ENCODE assay signal across 9 mouse cellular contexts in genomic region chr16:92497851-92498588, GRCm38 (mm10). TPM values are rescaled to one million over a fixed set of nuclear protein-coding genes. Genes with fewer than 3 reads are reported as not detected.
DNase-seq lines count a peak whose midpoint lies in the region; ATAC-seq and TF ChIP-seq lines count a peak whose summit lies in the region.
"Had no signal": no experiment of that assay in that cellular context is flagged by ENCODE, and none has a peak within 500 bp of the region (broad histone marks: within the 10 kb centered on the region; RNA-seq: fewer than 3 reads in every experiment).

No protein-coding gene starts in this region.

- H3K4me2 ChIP-seq in kidney, embryonic 14.5 days (replicated peaks; ENCODE audit: low read depth, low read length), result peak overlapping the region; percentile 87
- peak overlapping the region; percentile 87 for H3K4me2 ChIP-seq in embryonic facial prominence, embryonic 11.5 days (ENCODE audit: low read depth, low read length)
- peak overlapping the region; percentile 82 for H3K4me2 ChIP-seq in intestine, embryonic 16.5 days (ENCODE audit: low read depth, low read length)
- H3K4me2 ChIP-seq in midbrain, postnatal 0 days (ENCODE audit: low read depth, low read length, poor library complexity, severe bottlenecking), result peak overlapping the region; percentile 91

- peak overlapping the region; percentile 48; the same call in 1 of the 2 replicates for H3K9ac ChIP-seq in kidney, embryonic 14.5 days (ENCODE audit: low read depth, low read length)
- H3K9ac ChIP-seq in embryonic facial prominence, embryonic 11.5 days (replicated peaks; ENCODE audit: low read length), result peak overlapping the region; percentile 40
- H3K9ac ChIP-seq in intestine, embryonic 16.5 days (ENCODE audit: low read depth, low read length), result peak overlapping the region; percentile 83
- peak overlapping the region; percentile 54 for H3K9ac ChIP-seq in midbrain, postnatal 0 days (replicated peaks; ENCODE audit: low read length, poor library complexity, severe bottlenecking)

- no peak overlapping the region for H3K27ac ChIP-seq in kidney, embryonic 14.5 days (ENCODE audit: low read depth, low read length)
- no peak overlapping the region for H3K27ac ChIP-seq in embryonic facial prominence, embryonic 11.5 days (replicated peaks; ENCODE audit: low read depth, low read length)
- peak overlapping the region; percentile 80 for H3K27ac ChIP-seq in intestine, embryonic 16.5 days (ENCODE audit: low read length)
- no peak overlapping the region for H3K27ac ChIP-seq in midbrain, postnatal 0 days (ENCODE audit: low read depth, low read length)

- ATAC-seq in kidney, embryonic 14.5 days (ENCODE audit: low FRiP score, low TSS enrichment), result peak; percentile 11; the same call in 1 of the 2 replicates
- ATAC-seq in embryonic facial prominence, embryonic 11.5 days (replicated peaks; ENCODE audit: insufficient number of reproducible peaks, low FRiP score, low TSS enrichment, low read depth), result peak; percentile 32; the same call in 1 of the 2 replicates
- no peak for ATAC-seq in intestine, embryonic 16.5 days
- no peak for ATAC-seq in midbrain, postnatal 0 days (ENCODE audit: low FRiP score)

- no peak for TF ChIP-seq CTCF in midbrain, postnatal 0 days (IDR thresholded peaks at IDR 0.05)

- H3K9me3 ChIP-seq in kidney, embryonic 14.5 days (ENCODE audit: control insufficient read depth, low read length), result no peaks in the 10 kb centered on the region
- H3K9me3 ChIP-seq in embryonic facial prominence, embryonic 11.5 days (replicated peaks; ENCODE audit: control insufficient read depth, low read length), result no peaks in the 10 kb centered on the region
- no peaks in the 10 kb centered on the region for H3K9me3 ChIP-seq in intestine, embryonic 16.5 days (ENCODE audit: control insufficient read depth, low read length)
- H3K9me3 ChIP-seq in midbrain, postnatal 0 days (ENCODE audit: low read length), result no peaks in the 10 kb centered on the region

- peaks cover 10% of the 10 kb centered on the region; the same call in 1 of the 2 replicates for H3K4me1 ChIP-seq in kidney, embryonic 14.5 days (ENCODE audit: control insufficient read depth, insufficient read depth, low read length)
- no peaks in the 10 kb centered on the region; the same call in 1 of the 2 replicates for H3K4me1 ChIP-seq in embryonic facial prominence, embryonic 11.5 days (ENCODE audit: control insufficient read depth, insufficient read depth, low read length)
- H3K4me1 ChIP-seq in intestine, embryonic 16.5 days (ENCODE audit: control insufficient read depth, insufficient read depth, low read length), result peaks cover 15% of the 10 kb centered on the region; the same call in 1 of the 2 replicates
- no peaks in the 10 kb centered on the region for H3K4me1 ChIP-seq in midbrain, postnatal 0 days (ENCODE audit: insufficient read depth, low read length)

- no peak for DNase-seq in kidney, postnatal 36 days
- no peak for DNase-seq in embryonic facial prominence, embryonic 11.5 days (ENCODE audit: low spot score)
- no peak for DNase-seq in midbrain, postnatal 0 days (ENCODE audit: low spot score)
- DNase-seq in frontal cortex, adult 2 months (ENCODE audit: extremely low spot score in 1 of 2, low spot score in 1 of 2), result no peak
- DNase-seq in left cerebral cortex, adult 18-20 months (ENCODE audit: low spot score in 2 of 2), result no peak
- DNase-seq in urinary bladder, adult 18-20 months (ENCODE audit: low spot score in 2 of 2), result no peak

- WGBS in kidney, embryonic 14.5 days, result 10% methylated on average over 26 of the region's 26 CpGs
- WGBS in embryonic facial prominence, embryonic 11.5 days, result 7% methylated on average over 26 of the region's 26 CpGs
- 9% methylated on average over 26 of the region's 26 CpGs for WGBS in intestine, embryonic 16.5 days
- WGBS in midbrain, postnatal 0 days, result 9% methylated on average over 26 of the region's 26 CpGs

- H3K4me3 ChIP-seq in kidney, embryonic 14.5 days (ENCODE audit: low read length), result peak overlapping the region; percentile 49
- H3K4me3 ChIP-seq in embryonic facial prominence, embryonic 11.5 days (ENCODE audit: low read depth, low read length), result peak overlapping the region; percentile 43
- H3K4me3 ChIP-seq in intestine, embryonic 16.5 days (ENCODE audit: low read length), result peak overlapping the region; percentile 66
- peak overlapping the region; percentile 49 for H3K4me3 ChIP-seq in midbrain, postnatal 0 days (ENCODE audit: low read depth, low read length)

- H3K27me3 ChIP-seq in kidney, embryonic 14.5 days (ENCODE audit: control insufficient read depth, insufficient read depth, low read length), result peaks cover 31% of the 10 kb centered on the region
- H3K27me3 ChIP-seq in embryonic facial prominence, embryonic 11.5 days (ENCODE audit: control insufficient read depth, insufficient read depth, low read length), result peaks cover 26% of the 10 kb centered on the region
- H3K27me3 ChIP-seq in intestine, embryonic 16.5 days (replicated peaks; ENCODE audit: control insufficient read depth, insufficient read depth, low read length), result peaks cover 6% of the 10 kb centered on the region; the same call in 1 of the 2 replicates
- peaks cover 13% of the 10 kb centered on the region for H3K27me3 ChIP-seq in midbrain, postnatal 0 days (ENCODE audit: insufficient read depth, low read length)

- H3K36me3 ChIP-seq in kidney, embryonic 14.5 days (ENCODE audit: control insufficient read depth, insufficient read depth, low read length), result no peaks in the 10 kb centered on the region
- no peaks in the 10 kb centered on the region for H3K36me3 ChIP-seq in embryonic facial prominence, embryonic 11.5 days (replicated peaks; ENCODE audit: control insufficient read depth, insufficient read depth, low read depth, low read length)
- no peaks in the 10 kb centered on the region for H3K36me3 ChIP-seq in intestine, embryonic 16.5 days (ENCODE audit: control insufficient read depth, insufficient read depth, low read length)
- H3K36me3 ChIP-seq in midbrain, postnatal 0 days (ENCODE audit: insufficient read depth, low read length), result no peaks in the 10 kb centered on the region

RNA-seq across cellular contexts. Expression of gene Clic6, which starts 12.5 kb away (rescaled TPM):
- polyA plus RNA-seq in kidney, embryonic 14.5 days (2014; fragmentation: Nextera tagmentation; extraction: Ambion mirVana), result 2.0 and 3.8 TPM in 2 replicates
- 1.2 and 1.9 TPM in 2 replicates for polyA plus RNA-seq in embryonic facial prominence, embryonic 11.5 days (2014; fragmentation: Nextera tagmentation; extraction: Ambion mirVana)
- polyA plus RNA-seq in intestine, embryonic 16.5 days (2015; fragmentation: Nextera tagmentation; extraction: Ambion mirVana), result 57.4 and 76.6 TPM in 2 replicates
- 2.1 and 3.5 TPM in 2 replicates for total RNA-seq in midbrain, postnatal 0 days (2014; rRNA removed)
- 0.43 and 0.70 TPM in 2 replicates for polyA plus RNA-seq in midbrain, postnatal 0 days (2015; fragmentation: Nextera tagmentation; extraction: Ambion mirVana)
- 0.67 and 0.82 TPM in 2 replicates for polyA plus RNA-seq in frontal cortex, adult 2 months (2012; rRNA removed)
- 1 to 10 TPM in 1 of 2 experiments, under 1 TPM in 1; 0.98 to 1.7 TPM for total RNA-seq in left cerebral cortex, adult 18-20 months (2021)
- total RNA-seq: megakaryocyte-erythroid progenitor cell, adult 5-6 weeks had no signal

RNA-seq across cellular contexts. Expression of gene Rcan1, which starts 27.4 kb away (rescaled TPM):
- 14.7 and 23.0 TPM in 2 replicates for polyA plus RNA-seq in kidney, embryonic 14.5 days (2014; fragmentation: Nextera tagmentation; extraction: Ambion mirVana)
- polyA plus RNA-seq in embryonic facial prominence, embryonic 11.5 days (2014; fragmentation: Nextera tagmentation; extraction: Ambion mirVana), result 36.6 and 42.0 TPM in 2 replicates
- 23.6 and 28.1 TPM in 2 replicates for polyA plus RNA-seq in intestine, embryonic 16.5 days (2015; fragmentation: Nextera tagmentation; extraction: Ambion mirVana)
- 91.3 and 104 TPM in 2 replicates for total RNA-seq in midbrain, postnatal 0 days (2014; rRNA removed)
- polyA plus RNA-seq in midbrain, postnatal 0 days (2015; fragmentation: Nextera tagmentation; extraction: Ambion mirVana), result 68.6 and 73.3 TPM in 2 replicates
- 44.2 and 45.5 TPM in 2 replicates for polyA plus RNA-seq in frontal cortex, adult 2 months (2012; rRNA removed)
- total RNA-seq in left cerebral cortex, adult 18-20 months (2021), result 10 to 100 TPM; 59.2 to 69.2 TPM

Comparison
In these comparisons a context has a peak if more than half of its experiments do, and no peak if none do; other contexts are left out.
1. ATAC-seq: peak in kidney, embryonic 14.5 days (single experiment) and embryonic facial prominence, embryonic 11.5 days (single experiment); none in intestine, embryonic 16.5 days (single experiment) and midbrain, postnatal 0 days (single experiment).
2. RNA of gene Clic6, which starts 12.5 kb away (polyA plus RNA-seq): 57.4 to 76.6 TPM in intestine, embryonic 16.5 days; 2.0 to 3.8 TPM in kidney, embryonic 14.5 days, 1.2 to 1.9 TPM in embryonic facial prominence, embryonic 11.5 days, 0.67 to 0.82 TPM in frontal cortex, adult 2 months and 0.43 to 0.70 TPM in midbrain, postnatal 0 days; every median in the first group is over 10 times any median in the second.
3. Peak in every context shown above with its lines, with median percentiles within 50 percentile points of each other: H3K4me2 ChIP-seq, H3K4me3 ChIP-seq and H3K9ac ChIP-seq.